Mouse (Mus musculus) cerebellum, adult 2 months (tissue): ENCODE data around the gene Arhgef33.

Source experiments
- CTCF ChIP-seq: fragments of 200-500 bp; IDR thresholded peaks from 2 replicates; pipeline ENCODE4 v1.5.1; 2011; ENCODE audit warnings: low read depth, mild to moderate bottlenecking, control low read depth, low read length, moderate library complexity, borderline replicate concordance; ENCODE audit not compliant: insufficient read depth
- POLR2A ChIP-seq: fragments of 200-500 bp; IDR thresholded peaks from 2 replicates; pipeline ENCODE4 v1.6.1; 2011; ENCODE audit warnings: low read length, control low read depth, borderline replicate concordance; ENCODE audit not compliant: insufficient read depth

DNA sequence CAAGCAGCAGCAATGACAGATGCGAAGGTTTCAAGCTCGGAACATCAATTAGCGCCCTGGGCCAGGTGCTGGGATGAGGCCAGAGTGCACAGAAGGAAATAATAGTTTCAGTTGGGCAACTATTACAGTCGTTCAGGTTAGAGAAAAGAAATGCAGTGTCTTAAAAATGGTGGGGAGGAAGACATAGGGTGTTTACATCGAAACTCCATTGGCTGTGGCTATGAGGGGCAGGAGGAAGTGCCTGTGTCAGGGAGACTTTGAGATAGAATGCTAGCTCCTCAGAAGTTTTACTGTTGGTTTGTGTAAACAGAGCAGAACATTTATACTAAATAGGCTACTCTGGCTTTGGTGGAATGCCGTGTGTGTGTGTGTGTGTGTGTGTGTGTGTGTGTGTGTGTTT lies 19.2 kb upstream of the Arhgef33 start:
- TF ChIP-seq CTCF (no peak), POLR2A (no peak)
